Mouse (Mus musculus): ENCODE measurements at regions not wholly inside any gene's neighbourhood (a gene's known extent, or its start where the extent isn't known, plus 50 kb on each side); places are given as distances from the start of the nearest gene placed in this dataset.

GRCm38 (mm10) chr13:11164130-11164529 lies 803.5 kb upstream of the Chrm3 start:
- Histone ChIP-seq H3K27me3 (replicated peaks; ENCODE audit: control insufficient read depth, insufficient read depth, low read length) (no peaks in the 10 kb centered on the region), H3K4me1 (replicated peaks; ENCODE audit: control insufficient read depth, insufficient read depth, low read length) (no peaks in the 10 kb centered on the region), H3K4me3 (ENCODE audit: low read depth, low read length) (no peak overlapping the region), H3K27ac (ENCODE audit: low read depth) (no peak overlapping the region), H3K9ac (ENCODE audit: low read length) (no peak overlapping the region), H3K9me3 (ENCODE audit: control insufficient read depth, low read length) (no peaks in the 10 kb centered on the region), H3K4me2 (ENCODE audit: low read length) (no peak overlapping the region), H3K36me3 (ENCODE audit: control insufficient read depth, insufficient read depth, low read length) (no peaks in the 10 kb centered on the region)
- DNase-seq (ENCODE audit: low spot score) (no peak), ATAC-seq (replicated peaks; ENCODE audit: low FRiP score, low TSS enrichment, low read depth) (no peak)
- WGBS = 69% methylated on average over 3 of the region's 3 CpGs

GRCm38 (mm10) chr13:11147268-11147667 lies 786.6 kb upstream of the Chrm3 start:
- Histone ChIP-seq H3K9me3 (ENCODE audit: control insufficient read depth, low read length) (no peaks in the 10 kb centered on the region), H3K27ac (ENCODE audit: low read depth) (no peak overlapping the region), H3K4me3 (ENCODE audit: low read depth, low read length) (no peak overlapping the region), H3K4me1 (replicated peaks; ENCODE audit: control insufficient read depth, insufficient read depth, low read length) (no peaks in the 10 kb centered on the region), H3K4me2 (ENCODE audit: low read length) (no peak overlapping the region), H3K36me3 (ENCODE audit: control insufficient read depth, insufficient read depth, low read length) (no peaks in the 10 kb centered on the region), H3K9ac (ENCODE audit: low read length) (no peak overlapping the region), H3K27me3 (replicated peaks; ENCODE audit: control insufficient read depth, insufficient read depth, low read length) (no peaks in the 10 kb centered on the region)
- WGBS = 84% methylated on average over 3 of the region's 3 CpGs
- ATAC-seq (replicated peaks; ENCODE audit: low FRiP score, low TSS enrichment, low read depth) = no peak
- DNase-seq (ENCODE audit: low spot score) = no peak

GRCm38 (mm10) chr13:11107693-11108092 lies 747.0 kb upstream of the Chrm3 start:
- Histone ChIP-seq H3K36me3 (ENCODE audit: control insufficient read depth, insufficient read depth, low read length) (no peaks in the 10 kb centered on the region), H3K27ac (ENCODE audit: low read depth) (no peak overlapping the region), H3K9me3 (ENCODE audit: control insufficient read depth, low read length) (no peaks in the 10 kb centered on the region), H3K4me1 (replicated peaks; ENCODE audit: control insufficient read depth, insufficient read depth, low read length) (no peaks in the 10 kb centered on the region), H3K9ac (ENCODE audit: low read length) (no peak overlapping the region), H3K4me2 (ENCODE audit: low read length) (no peak overlapping the region), H3K4me3 (ENCODE audit: low read depth, low read length) (no peak overlapping the region), H3K27me3 (replicated peaks; ENCODE audit: control insufficient read depth, insufficient read depth, low read length) (no peaks in the 10 kb centered on the region)
- ATAC-seq (replicated peaks; ENCODE audit: low FRiP score, low TSS enrichment, low read depth) = no peak
- WGBS = 81% methylated on average over 2 of the region's 2 CpGs
- no peak for DNase-seq (ENCODE audit: low spot score)

GRCm38 (mm10) chr13:11106426-11106825 lies 745.8 kb upstream of the Chrm3 start:
- Histone ChIP-seq H3K27me3 (replicated peaks; ENCODE audit: control insufficient read depth, insufficient read depth, low read length) (no peaks in the 10 kb centered on the region), H3K4me1 (replicated peaks; ENCODE audit: control insufficient read depth, insufficient read depth, low read length) (no peaks in the 10 kb centered on the region), H3K4me2 (ENCODE audit: low read length) (no peak overlapping the region), H3K36me3 (ENCODE audit: control insufficient read depth, insufficient read depth, low read length) (no peaks in the 10 kb centered on the region), H3K9ac (ENCODE audit: low read length) (no peak overlapping the region), H3K9me3 (ENCODE audit: control insufficient read depth, low read length) (no peaks in the 10 kb centered on the region), H3K27ac (ENCODE audit: low read depth) (no peak overlapping the region), H3K4me3 (ENCODE audit: low read depth, low read length) (no peak overlapping the region)
- no peak for DNase-seq (ENCODE audit: low spot score)
- no peak for ATAC-seq (replicated peaks; ENCODE audit: low FRiP score, low TSS enrichment, low read depth)
- WGBS = 89% methylated on average over 4 of the region's 4 CpGs

GRCm38 (mm10) chr13:11105571-11105970 lies 744.9 kb upstream of the Chrm3 start:
- 69% methylated on average over 2 of the region's 2 CpGs for WGBS
- Histone ChIP-seq H3K27me3 (replicated peaks; ENCODE audit: control insufficient read depth, insufficient read depth, low read length) (no peaks in the 10 kb centered on the region), H3K4me3 (ENCODE audit: low read depth, low read length) (no peak overlapping the region), H3K4me1 (replicated peaks; ENCODE audit: control insufficient read depth, insufficient read depth, low read length) (no peaks in the 10 kb centered on the region), H3K27ac (ENCODE audit: low read depth) (no peak overlapping the region), H3K4me2 (ENCODE audit: low read length) (no peak overlapping the region), H3K9me3 (ENCODE audit: control insufficient read depth, low read length) (no peaks in the 10 kb centered on the region), H3K36me3 (ENCODE audit: control insufficient read depth, insufficient read depth, low read length) (no peaks in the 10 kb centered on the region), H3K9ac (ENCODE audit: low read length) (no peak overlapping the region)
- DNase-seq (ENCODE audit: low spot score) (no peak), ATAC-seq (replicated peaks; ENCODE audit: low FRiP score, low TSS enrichment, low read depth) (no peak)

- Histone ChIP-seq H3K4me2 (ENCODE audit: low read length) (no peak overlapping the region), H3K9ac (ENCODE audit: low read length) (no peak overlapping the region), H3K4me3 (ENCODE audit: low read depth, low read length) (no peak overlapping the region), H3K27me3 (replicated peaks; ENCODE audit: control insufficient read depth, insufficient read depth, low read length) (no peaks in the 10 kb centered on the region), H3K27ac (ENCODE audit: low read depth) (no peak overlapping the region), H3K4me1 (replicated peaks; ENCODE audit: control insufficient read depth, insufficient read depth, low read length) (no peaks in the 10 kb centered on the region), H3K36me3 (ENCODE audit: control insufficient read depth, insufficient read depth, low read length) (no peaks in the 10 kb centered on the region), H3K9me3 (ENCODE audit: control insufficient read depth, low read length) (no peaks in the 10 kb centered on the region)
- no peak for DNase-seq (ENCODE audit: low spot score)
- ATAC-seq (replicated peaks; ENCODE audit: low FRiP score, low TSS enrichment, low read depth) = no peak
Observed at GRCm38 (mm10) chr13:11099586-11099950, 738.9 kb upstream of the Chrm3 start.

- 28% methylated on average over 4 of the region's 4 CpGs for WGBS
- Histone ChIP-seq H3K4me2 (ENCODE audit: low read length) (no peak overlapping the region), H3K27ac (ENCODE audit: low read depth) (no peak overlapping the region), H3K4me1 (replicated peaks; ENCODE audit: control insufficient read depth, insufficient read depth, low read length) (no peaks in the 10 kb centered on the region), H3K9ac (ENCODE audit: low read length) (no peak overlapping the region), H3K27me3 (replicated peaks; ENCODE audit: control insufficient read depth, insufficient read depth, low read length) (no peaks in the 10 kb centered on the region), H3K4me3 (ENCODE audit: low read depth, low read length) (no peak overlapping the region), H3K36me3 (ENCODE audit: control insufficient read depth, insufficient read depth, low read length) (no peaks in the 10 kb centered on the region), H3K9me3 (ENCODE audit: control insufficient read depth, low read length) (no peaks in the 10 kb centered on the region)
- DNase-seq (ENCODE audit: low spot score) = no peak
- ATAC-seq (replicated peaks; ENCODE audit: low FRiP score, low TSS enrichment, low read depth) = no peak
Observed at GRCm38 (mm10) chr13:11098899-11099585, 738.4 kb upstream of the Chrm3 start.

GRCm38 (mm10) chr13:11092911-11093310 lies 732.3 kb upstream of the Chrm3 start:
- no peak overlapping the region for H3K27ac ChIP-seq (ENCODE audit: low read depth)
- H3K9me3 ChIP-seq (ENCODE audit: control insufficient read depth, low read length) = peaks cover 4% of the 10 kb centered on the region; the same call in 1 of the 2 replicates
- 69% methylated on average over 2 of the region's 2 CpGs for WGBS

More at GRCm38 (mm10) chr13:11092911-11093310, 732.3 kb upstream of the Chrm3 start:
- ATAC-seq (replicated peaks; ENCODE audit: low FRiP score, low TSS enrichment, low read depth) (no peak), DNase-seq (ENCODE audit: low spot score) (no peak)
- Histone ChIP-seq H3K27me3 (replicated peaks; ENCODE audit: control insufficient read depth, insufficient read depth, low read length) (no peaks in the 10 kb centered on the region), H3K4me1 (replicated peaks; ENCODE audit: control insufficient read depth, insufficient read depth, low read length) (no peaks in the 10 kb centered on the region), H3K36me3 (ENCODE audit: control insufficient read depth, insufficient read depth, low read length) (no peaks in the 10 kb centered on the region), H3K4me3 (ENCODE audit: low read depth, low read length) (no peak overlapping the region), H3K9ac (ENCODE audit: low read length) (no peak overlapping the region), H3K4me2 (ENCODE audit: low read length) (no peak overlapping the region)

Measured in intestine, embryonic 14.5 days (tissue).